Mouse (Mus musculus) lung, embryonic 16.5 days (tissue): ENCODE results near the gene Bhlhe40. TPM values are rescaled to one million over a fixed set of nuclear protein-coding genes. Genes with fewer than 3 reads are reported as not detected.

Source experiments
- ATAC-seq: fragments of 200-750 bp; cut with Nextera tagmentation; 2 replicates; pipeline ENCODE4 v1.8.0; 2017; ENCODE audit warnings: low read depth, mild to moderate bottlenecking, moderate library complexity
- H3K27ac ChIP-seq: fragments of 300-500 bp; sonication (generic); 2 replicates; pipeline ENCODE4 v1.5.1; 2014; ENCODE audit warnings: mild to moderate bottlenecking, control low read depth, low read length
- H3K27me3 ChIP-seq: fragments of 300-500 bp; sonication (generic); 2 replicates; pipeline ENCODE4 v1.6.1; 2014; ENCODE audit warnings: low read depth, low read length, mixed read lengths; ENCODE audit not compliant: control insufficient read depth, insufficient read depth
- H3K36me3 ChIP-seq: fragments of 300-500 bp; sonication (generic); 2 replicates; pipeline ENCODE4 v1.6.1; 2014; ENCODE audit warnings: low read length; ENCODE audit not compliant: control insufficient read depth, insufficient read depth
- H3K4me1 ChIP-seq: fragments of 300-500 bp; sonication (generic); replicated peaks from 2 replicates; pipeline ENCODE4 v1.6.1; 2014; ENCODE audit warnings: low read length, mixed read lengths; ENCODE audit not compliant: control insufficient read depth, insufficient read depth
- H3K4me2 ChIP-seq: fragments of 300-500 bp; sonication (generic); 2 replicates; pipeline ENCODE4 v1.6.1; 2014; ENCODE audit warnings: low read depth, low read length, control low read depth
- H3K4me3 ChIP-seq: fragments of 300-500 bp; sonication (generic); 2 replicates; pipeline ENCODE4 v1.5.1; 2014; ENCODE audit warnings: mild to moderate bottlenecking, low read length, control low read depth
- H3K9ac ChIP-seq: fragments of 300-500 bp; sonication (generic); 2 replicates; pipeline ENCODE4 v1.6.1; 2014; ENCODE audit warnings: low read length, control low read depth
- H3K9me3 ChIP-seq: fragments of 300-500 bp; sonication (generic); 2 replicates; pipeline ENCODE4 v1.6.1; 2016; ENCODE audit warnings: low read length; ENCODE audit not compliant: control insufficient read depth
- WGBS: fragments of 180-500 bp; shearing (Covaris S2); extraction: QIAGEN DNeasy Blood & Tissue Kit; methylation state at CpG from one replicate; pipeline ENCODE4 v1.1.7; 2014; 5-methylcytosine and 5-hydroxymethylcytosine counted together
- polyA plus RNA-seq: library from polyadenylated mRNA; unstranded; fragments of >200 nt; fragmentation: Nextera tagmentation; extraction: Ambion mirVana; gene quantifications from 2 replicates; pipeline ENCODE4 v1.2.1, GENCODE M21; 2015

Bhlhe40 gene
- polyA plus RNA-seq, 1 experiment from 2014 or later = 14.8 TPM

- H3K4me2 ChIP-seq = peak overlapping the region; percentile 63
- H3K27ac ChIP-seq = no peak overlapping the region
- H3K9me3 ChIP-seq = no peaks in the 10 kb centered on the region
- peak overlapping the region; percentile 35 for H3K4me3 ChIP-seq
- 4% methylated on average over 9 of the region's 9 CpGs for WGBS
- peaks cover 6% of the 10 kb centered on the region; the same call in 1 of the 2 replicates for H3K4me1 ChIP-seq
- no peaks in the 10 kb centered on the region for H3K27me3 ChIP-seq
- no peaks in the 10 kb centered on the region for H3K36me3 ChIP-seq
- H3K9ac ChIP-seq = no peak overlapping the region
- ATAC-seq = no peak
Measured at GRCm38 (mm10) chr6:108709131-108709470, 48.7 kb downstream of the Bhlhe40 start.

DNA sequence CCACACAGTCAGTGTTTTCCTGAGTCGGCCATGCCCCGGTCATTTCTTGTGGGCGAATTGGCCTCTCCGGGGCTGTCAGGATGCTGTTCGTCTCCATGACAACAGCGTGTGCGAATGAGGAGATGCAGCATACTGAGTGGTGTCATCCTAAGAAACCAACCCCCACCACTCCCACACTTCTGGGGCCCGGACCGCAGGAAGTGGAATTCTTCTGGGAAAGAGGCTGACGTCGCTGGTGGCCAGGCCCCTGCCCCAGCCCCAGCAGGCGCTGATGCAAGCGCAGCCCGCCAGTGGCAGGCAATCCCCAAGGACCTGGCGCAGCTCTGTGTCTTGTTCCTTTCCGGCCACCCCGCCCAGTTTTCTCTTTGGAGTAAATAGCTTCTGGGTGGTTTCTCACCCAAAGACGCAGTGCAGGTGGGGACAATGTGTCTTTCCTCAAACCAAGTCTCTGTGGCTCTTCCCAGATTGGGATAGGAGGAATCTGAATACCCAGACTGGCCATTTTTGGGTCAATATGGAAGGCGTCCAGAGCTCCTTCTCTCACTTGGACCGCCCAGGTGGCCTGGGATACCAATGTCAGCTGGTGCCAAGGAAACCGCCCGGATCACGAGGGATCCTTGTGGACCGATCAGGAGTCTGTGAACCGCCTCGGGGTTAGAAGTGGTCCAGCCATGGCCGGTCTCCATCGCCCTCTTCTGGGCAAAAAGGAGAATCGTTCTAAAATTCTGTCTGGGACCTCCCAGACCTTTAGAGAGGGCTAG, 49.2 kb downstream of the Bhlhe40 start:
- Histone ChIP-seq H3K9me3 (no peaks in the 10 kb centered on the region), H3K27ac (no peak overlapping the region), H3K4me2 (peak overlapping the region; percentile 63), H3K9ac (peak overlapping the region; percentile 38), H3K36me3 (no peaks in the 10 kb centered on the region), H3K27me3 (no peaks in the 10 kb centered on the region), H3K4me1 (peaks cover 6% of the 10 kb centered on the region; the same call in 1 of the 2 replicates), H3K4me3 (peak overlapping the region; percentile 35)
- peak; percentile 88 for ATAC-seq
- under 1% methylated on average over 29 of the region's 29 CpGs for WGBS

DNA sequence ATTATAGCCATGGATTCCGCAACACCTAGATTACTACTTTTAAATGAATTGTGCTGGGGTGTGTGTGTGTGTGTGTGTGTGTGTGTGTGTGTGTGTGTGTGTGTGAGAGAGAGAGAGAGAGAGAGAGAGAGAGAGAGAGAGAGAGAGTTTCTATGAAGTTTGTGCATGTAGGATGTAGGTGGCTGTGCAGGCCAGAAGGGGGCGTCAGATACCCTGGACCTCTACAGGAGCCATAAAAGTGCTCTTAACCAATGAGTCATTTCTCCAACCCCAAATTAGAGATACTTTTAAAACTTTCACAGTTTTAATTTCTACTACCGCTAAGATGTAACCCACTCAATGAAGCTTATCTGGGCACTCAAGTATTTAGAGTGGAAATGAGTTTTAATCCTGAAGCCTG, 50.2 kb downstream of the Bhlhe40 start:
- Histone ChIP-seq H3K27me3 (no peaks in the 10 kb centered on the region), H3K4me3 (no peak overlapping the region), H3K9ac (no peak overlapping the region), H3K4me1 (peaks cover 6% of the 10 kb centered on the region; the same call in 1 of the 2 replicates), H3K4me2 (no peak overlapping the region), H3K9me3 (no peaks in the 10 kb centered on the region), H3K27ac (no peak overlapping the region), H3K36me3 (no peaks in the 10 kb centered on the region)
- no peak for ATAC-seq
- 71% methylated on average over 3 of the region's 3 CpGs for WGBS

GRCm38 (mm10) chr6:108711192-108711964, 50.9 kb downstream of the Bhlhe40 start:
- Histone ChIP-seq H3K4me3 (no peak overlapping the region), H3K4me1 (peaks cover 6% of the 10 kb centered on the region; the same call in 1 of the 2 replicates), H3K9ac (no peak overlapping the region), H3K36me3 (no peaks in the 10 kb centered on the region), H3K27ac (no peak overlapping the region), H3K4me2 (no peak overlapping the region), H3K9me3 (no peaks in the 10 kb centered on the region), H3K27me3 (no peaks in the 10 kb centered on the region)
- WGBS = 74% methylated on average over 4 of the region's 4 CpGs
- ATAC-seq = no peak

- no peaks in the 10 kb centered on the region for H3K27me3 ChIP-seq
- H3K4me3 ChIP-seq = no peak overlapping the region
- peaks cover 6% of the 10 kb centered on the region; the same call in 1 of the 2 replicates for H3K4me1 ChIP-seq
- no peak overlapping the region for H3K4me2 ChIP-seq
- H3K9ac ChIP-seq = no peak overlapping the region
- no peak for ATAC-seq
- no peak overlapping the region for H3K27ac ChIP-seq
- H3K36me3 ChIP-seq = no peaks in the 10 kb centered on the region
- no peaks in the 10 kb centered on the region for H3K9me3 ChIP-seq
Measured at GRCm38 (mm10) chr6:108712148-108712547, 51.7 kb downstream of the Bhlhe40 start.

GRCm38 (mm10) chr6:108713175-108713974, 52.9 kb downstream of the Bhlhe40 start:
- ATAC-seq = no peak
- WGBS = 44% methylated on average over 7 of the region's 7 CpGs
- no peaks in the 10 kb centered on the region for H3K27me3 ChIP-seq
- no peaks in the 10 kb centered on the region for H3K36me3 ChIP-seq
- no peak overlapping the region for H3K4me2 ChIP-seq
- H3K9me3 ChIP-seq = no peaks in the 10 kb centered on the region
- H3K4me3 ChIP-seq = no peak overlapping the region
- no peak overlapping the region for H3K27ac ChIP-seq
- peaks cover 6% of the 10 kb centered on the region; the same call in 1 of the 2 replicates for H3K4me1 ChIP-seq
- no peak overlapping the region for H3K9ac ChIP-seq

Other genes starting within 250 kb of the Bhlhe40 start
- 79.1 and 91.2 TPM in 2 replicates for gene Arl8b, start 122.5 kb downstream of the Bhlhe40 start, polyA plus RNA-seq
- gene Edem1, start 168.0 kb downstream of the Bhlhe40 start, polyA plus RNA-seq = 18.5 and 22.1 TPM in 2 replicates